Mouse (Mus musculus): ENCODE measurements around the gene Efr3b. TPM values are rescaled to one million over a fixed set of nuclear protein-coding genes. Genes with fewer than 3 reads are reported as not detected.

Efr3b gene
- 33.1 and 39.8 TPM in 2 replicates for polyA plus RNA-seq (2014; fragmentation: Nextera tagmentation; extraction: Ambion mirVana)

DNA sequence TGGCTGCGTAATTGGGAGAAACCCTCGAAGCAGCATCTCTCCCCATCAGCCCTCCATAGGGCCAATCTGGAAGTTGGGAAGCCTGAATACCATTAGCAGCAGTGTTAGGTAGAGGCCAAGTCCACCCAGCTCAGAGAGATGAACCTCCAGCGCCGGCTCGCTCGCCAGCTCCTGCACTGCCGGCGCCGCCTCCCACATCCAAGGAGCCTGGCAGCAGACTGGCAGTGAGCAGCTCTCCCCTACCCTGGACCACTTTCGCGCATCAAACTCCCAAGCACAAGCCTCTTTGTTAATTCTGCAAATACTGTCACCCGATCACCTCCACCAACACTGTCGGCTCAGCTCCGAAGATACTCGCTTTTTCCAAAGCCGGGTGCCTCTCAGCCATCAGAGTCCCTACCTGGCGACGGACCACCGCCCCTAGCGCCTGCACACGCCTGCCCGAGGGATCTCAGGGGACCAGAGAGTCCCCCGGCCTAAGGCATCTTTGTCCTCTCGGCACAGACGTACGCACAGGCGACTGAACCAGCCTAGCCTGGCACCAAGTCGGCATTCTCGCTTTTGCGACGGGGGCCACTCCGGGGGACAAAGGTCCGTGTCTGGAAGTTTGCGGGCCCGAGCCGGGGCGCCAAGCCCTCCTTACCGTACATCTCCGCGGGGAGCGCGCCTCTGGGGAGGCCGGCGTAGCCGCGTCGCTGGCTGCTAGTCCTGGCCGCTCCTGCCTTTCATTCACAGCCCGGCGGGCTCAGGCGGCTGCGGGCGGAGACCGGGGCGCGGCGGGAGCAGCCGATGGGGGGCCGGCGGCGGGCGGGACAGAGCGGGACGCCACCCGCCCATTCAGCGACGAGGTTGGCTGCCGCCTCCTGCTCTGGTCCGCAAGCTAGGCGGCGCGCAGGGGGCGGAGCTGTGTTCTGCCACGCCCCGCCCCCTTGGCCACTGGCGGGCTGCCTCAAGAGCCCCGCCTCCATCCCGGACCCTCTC is at the start of gene Efr3b:
Efr3b (minus strand) TSS at position 855 of the 981 bp plus-strand sequence.
- Histone ChIP-seq H3K4me2 (ENCODE audit: low read depth, low read length) (peak within 1 kb of the TSS; percentile 70), H3K27me3 (ENCODE audit: control insufficient read depth, insufficient read depth, low read length) (no peaks in the 10 kb centered on the region), H3K9ac (replicated peaks; ENCODE audit: low read depth, low read length) (peak within 1 kb of the TSS; percentile 83), H3K9me3 (ENCODE audit: control insufficient read depth, low read length) (no peaks in the 10 kb centered on the region), H3K36me3 (ENCODE audit: control insufficient read depth, insufficient read depth, low read length) (no peaks in the 10 kb centered on the region), H3K27ac (ENCODE audit: low read depth, low read length) (peak within 1 kb of the TSS; percentile 75), H3K4me1 (ENCODE audit: control insufficient read depth, insufficient read depth, low read length) (peaks cover 12% of the 10 kb centered on the region), H3K4me3 (ENCODE audit: low read depth, low read length) (peak within 1 kb of the TSS; percentile 71)
- peak; percentile 96 for ATAC-seq (ENCODE audit: low read depth)
- under 1% methylated on average over 56 of the region's 78 CpGs for WGBS

DNA sequence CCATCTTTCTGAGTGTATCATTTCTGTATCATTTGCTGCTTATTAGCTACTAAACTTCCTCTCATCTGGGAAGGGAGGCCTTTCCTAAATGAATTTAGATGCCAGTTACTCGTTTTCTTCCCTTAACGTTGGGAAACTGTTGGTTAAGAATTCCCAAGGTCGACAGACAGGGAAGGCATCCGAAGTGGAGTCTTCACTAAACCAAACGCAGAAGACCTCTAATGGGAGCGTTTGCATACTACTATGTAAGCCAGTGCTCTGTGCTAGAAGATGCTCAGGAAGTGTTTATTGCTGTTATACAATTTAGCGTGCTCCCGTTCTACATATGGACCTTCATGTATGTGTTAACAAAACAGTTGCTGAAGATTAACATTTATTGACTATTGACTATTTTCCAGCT is 44.7 kb upstream of the Efr3b start:
- Histone ChIP-seq H3K9me3 (ENCODE audit: control insufficient read depth, low read length) (no peaks in the 10 kb centered on the region), H3K4me3 (ENCODE audit: low read depth, low read length) (peak overlapping the region; percentile 52), H3K9ac (replicated peaks; ENCODE audit: low read depth, low read length) (no peak overlapping the region), H3K4me2 (ENCODE audit: low read depth, low read length) (peak overlapping the region; percentile 69), H3K27me3 (ENCODE audit: control insufficient read depth, insufficient read depth, low read length) (no peaks in the 10 kb centered on the region), H3K36me3 (ENCODE audit: control insufficient read depth, insufficient read depth, low read length) (peaks cover 20% of the 10 kb centered on the region), H3K4me1 (ENCODE audit: control insufficient read depth, insufficient read depth, low read length) (peaks cover 4% of the 10 kb centered on the region; the same call in 1 of the 2 replicates), H3K27ac (ENCODE audit: low read depth, low read length) (no peak overlapping the region)
- no peak for ATAC-seq (ENCODE audit: low read depth)
- 68% methylated on average over 8 of the region's 8 CpGs for WGBS

- peak within 1 kb of the TSS; percentile 52 for H3K4me3 ChIP-seq (ENCODE audit: low read depth, low read length)
- H3K4me2 ChIP-seq (ENCODE audit: low read depth, low read length), result peak within 1 kb of the TSS; percentile 69
- H3K27ac ChIP-seq (ENCODE audit: low read depth, low read length), result peak within 1 kb of the TSS; percentile 98
- peak within 1 kb of the TSS; percentile 78 for H3K9ac ChIP-seq (replicated peaks; ENCODE audit: low read depth, low read length)
- H3K27me3 ChIP-seq (ENCODE audit: control insufficient read depth, insufficient read depth, low read length), result no peaks in the 10 kb centered on the region
- H3K4me1 ChIP-seq (ENCODE audit: control insufficient read depth, insufficient read depth, low read length), result peaks cover 4% of the 10 kb centered on the region; the same call in 1 of the 2 replicates
- no peaks in the 10 kb centered on the region for H3K9me3 ChIP-seq (ENCODE audit: control insufficient read depth, low read length)
- 4% methylated on average over 59 of the region's 59 CpGs for WGBS
- peaks cover 14% of the 10 kb centered on the region for H3K36me3 ChIP-seq (ENCODE audit: control insufficient read depth, insufficient read depth, low read length)
- peak; percentile 97 for ATAC-seq (ENCODE audit: low read depth)
Measured at GRCm38 (mm10) chr12:4082132-4083001, 43.7 kb upstream of the Efr3b start, which contains the start of gene Dnajc27. Gene Dnajc27, plus strand, starts transcription at chr12:4082583.

DNA sequence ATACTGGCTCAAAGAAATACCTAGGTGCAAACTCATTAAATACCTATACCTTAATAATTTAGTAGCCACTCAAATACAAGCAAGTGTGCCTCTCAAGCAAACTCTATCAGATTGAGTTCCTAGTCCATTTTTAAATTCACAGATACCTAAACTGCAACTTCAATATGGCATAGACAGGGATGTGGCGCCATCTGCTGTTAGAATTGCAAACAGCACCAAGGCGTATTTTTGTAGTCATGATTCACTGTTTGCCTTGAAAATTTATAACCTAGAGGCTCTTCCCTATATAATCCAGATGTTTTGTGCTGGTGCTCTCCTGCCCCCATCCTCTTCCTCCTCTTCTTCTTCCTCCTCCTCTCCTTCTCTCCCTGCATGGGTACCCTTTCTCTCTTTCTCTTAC is 41.6 kb upstream of the Efr3b start:
- no peak overlapping the region for H3K4me3 ChIP-seq (ENCODE audit: low read depth, low read length)
- H3K9me3 ChIP-seq (ENCODE audit: control insufficient read depth, low read length), result no peaks in the 10 kb centered on the region
- no peak overlapping the region for H3K4me2 ChIP-seq (ENCODE audit: low read depth, low read length)
- WGBS, result 0% methylated on average over 2 of the region's 2 CpGs
- no peaks in the 10 kb centered on the region for H3K27me3 ChIP-seq (ENCODE audit: control insufficient read depth, insufficient read depth, low read length)
- no peaks in the 10 kb centered on the region for H3K36me3 ChIP-seq (ENCODE audit: control insufficient read depth, insufficient read depth, low read length)
- no peak overlapping the region for H3K9ac ChIP-seq (replicated peaks; ENCODE audit: low read depth, low read length)
- no peak overlapping the region for H3K27ac ChIP-seq (ENCODE audit: low read depth, low read length)
- peaks cover 4% of the 10 kb centered on the region; the same call in 1 of the 2 replicates for H3K4me1 ChIP-seq (ENCODE audit: control insufficient read depth, insufficient read depth, low read length)
- no peak for ATAC-seq (ENCODE audit: low read depth)

DNA sequence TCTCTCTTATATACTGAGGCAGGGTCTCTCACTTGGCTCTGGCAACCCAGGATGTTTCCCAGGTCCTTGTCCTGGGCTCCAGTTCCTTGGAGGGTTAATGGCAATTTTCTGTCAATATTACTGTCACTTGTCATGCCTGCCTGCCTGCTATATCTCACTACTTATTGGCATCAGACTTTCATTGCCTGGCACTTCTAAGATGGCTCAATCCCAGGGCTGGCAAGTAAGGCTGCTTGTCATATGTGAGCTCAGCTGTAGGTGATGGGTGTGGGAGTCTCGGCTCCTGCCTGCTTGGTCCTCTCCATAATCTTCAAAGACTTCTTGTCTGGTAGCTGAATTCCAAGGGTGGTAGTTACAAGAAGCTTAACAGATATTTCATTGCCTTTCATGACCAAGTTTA is 39.4 kb upstream of the Efr3b start:
- Histone ChIP-seq H3K9ac (replicated peaks; ENCODE audit: low read depth, low read length) (no peak overlapping the region), H3K36me3 (ENCODE audit: control insufficient read depth, insufficient read depth, low read length) (no peaks in the 10 kb centered on the region), H3K27ac (ENCODE audit: low read depth, low read length) (no peak overlapping the region), H3K4me3 (ENCODE audit: low read depth, low read length) (no peak overlapping the region), H3K27me3 (ENCODE audit: control insufficient read depth, insufficient read depth, low read length) (no peaks in the 10 kb centered on the region), H3K9me3 (ENCODE audit: control insufficient read depth, low read length) (no peaks in the 10 kb centered on the region), H3K4me2 (ENCODE audit: low read depth, low read length) (no peak overlapping the region), H3K4me1 (ENCODE audit: control insufficient read depth, insufficient read depth, low read length) (no peaks in the 10 kb centered on the region; the same call in 1 of the 2 replicates)
- 74% methylated on average over 1 of the region's 1 CpGs for WGBS
- no peak for ATAC-seq (ENCODE audit: low read depth)

DNA sequence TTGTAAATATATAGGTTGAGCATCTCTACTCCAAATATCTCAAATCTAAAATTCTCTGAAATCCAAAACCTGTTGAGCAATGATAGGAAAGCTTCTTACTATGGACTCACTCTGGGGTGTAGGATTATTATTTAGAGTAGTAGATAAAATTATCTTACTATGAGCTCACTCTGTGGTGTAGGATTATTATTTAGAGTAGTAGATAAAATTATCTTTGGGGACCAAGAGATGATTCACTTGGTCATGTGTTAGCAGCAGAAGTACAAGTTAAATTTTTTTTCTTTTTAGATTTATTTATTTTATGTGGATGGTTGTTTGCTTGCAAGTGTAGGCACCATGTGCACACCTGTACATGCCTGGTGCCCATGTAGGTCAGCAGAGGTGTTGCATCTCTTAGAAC is 37.7 kb upstream of the Efr3b start:
- H3K27me3 ChIP-seq (ENCODE audit: control insufficient read depth, insufficient read depth, low read length), result no peaks in the 10 kb centered on the region
- no peaks in the 10 kb centered on the region for H3K4me1 ChIP-seq (ENCODE audit: control insufficient read depth, insufficient read depth, low read length)
- no peak overlapping the region for H3K27ac ChIP-seq (ENCODE audit: low read depth, low read length)
- H3K9me3 ChIP-seq (ENCODE audit: control insufficient read depth, low read length), result no peaks in the 10 kb centered on the region
- no peak overlapping the region for H3K9ac ChIP-seq (replicated peaks; ENCODE audit: low read depth, low read length)
- H3K4me2 ChIP-seq (ENCODE audit: low read depth, low read length), result no peak overlapping the region
- ATAC-seq (ENCODE audit: low read depth), result no peak
- no peaks in the 10 kb centered on the region for H3K36me3 ChIP-seq (ENCODE audit: control insufficient read depth, insufficient read depth, low read length)
- H3K4me3 ChIP-seq (ENCODE audit: low read depth, low read length), result no peak overlapping the region

- no peak overlapping the region for H3K4me2 ChIP-seq (ENCODE audit: low read depth, low read length)
- H3K9ac ChIP-seq (replicated peaks; ENCODE audit: low read depth, low read length), result no peak overlapping the region
- 69% methylated on average over 8 of the region's 8 CpGs for WGBS
- ATAC-seq (ENCODE audit: low read depth), result no peak
- H3K4me3 ChIP-seq (ENCODE audit: low read depth, low read length), result no peak overlapping the region
- H3K27ac ChIP-seq (ENCODE audit: low read depth, low read length), result no peak overlapping the region
- H3K27me3 ChIP-seq (ENCODE audit: control insufficient read depth, insufficient read depth, low read length), result no peaks in the 10 kb centered on the region
- no peaks in the 10 kb centered on the region for H3K9me3 ChIP-seq (ENCODE audit: control insufficient read depth, low read length)
- H3K36me3 ChIP-seq (ENCODE audit: control insufficient read depth, insufficient read depth, low read length), result no peaks in the 10 kb centered on the region
- H3K4me1 ChIP-seq (ENCODE audit: control insufficient read depth, insufficient read depth, low read length), result no peaks in the 10 kb centered on the region
Measured at GRCm38 (mm10) chr12:4075407-4075806, 36.7 kb upstream of the Efr3b start.

DNA sequence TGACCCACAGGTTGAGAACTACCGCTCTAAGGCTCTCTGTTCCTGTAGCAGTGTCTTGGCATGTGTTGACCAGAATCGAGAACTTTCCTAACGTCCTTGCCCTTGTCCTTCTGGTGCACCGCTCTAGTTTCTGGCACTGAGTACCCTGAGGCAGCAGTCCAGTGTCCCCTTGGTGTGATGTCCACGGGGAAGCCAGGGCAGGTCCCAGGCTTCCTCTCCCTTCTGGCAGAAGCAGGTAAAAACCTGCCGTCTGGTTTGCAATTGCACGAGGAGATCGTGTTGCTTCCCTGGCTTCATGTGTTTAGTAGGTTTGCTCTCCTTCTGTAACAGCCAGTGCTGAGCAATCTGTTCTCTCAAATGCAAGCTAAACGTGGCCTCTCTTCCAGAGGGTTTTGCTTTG is 33.0 kb upstream of the Efr3b start:
- Histone ChIP-seq H3K36me3 (ENCODE audit: control insufficient read depth, insufficient read depth, low read length) (no peaks in the 10 kb centered on the region), H3K4me2 (ENCODE audit: low read depth, low read length) (no peak overlapping the region), H3K27ac (ENCODE audit: low read depth, low read length) (no peak overlapping the region), H3K9me3 (ENCODE audit: control insufficient read depth, low read length) (no peaks in the 10 kb centered on the region), H3K27me3 (ENCODE audit: control insufficient read depth, insufficient read depth, low read length) (no peaks in the 10 kb centered on the region), H3K4me3 (ENCODE audit: low read depth, low read length) (no peak overlapping the region), H3K4me1 (ENCODE audit: control insufficient read depth, insufficient read depth, low read length) (no peaks in the 10 kb centered on the region), H3K9ac (replicated peaks; ENCODE audit: low read depth, low read length) (no peak overlapping the region)
- WGBS, result 84% methylated on average over 9 of the region's 9 CpGs
- no peak for ATAC-seq (ENCODE audit: low read depth)
